In genomic region chr11:121549843-121550647, GRCm38 (mm10) we compare ENCODE assay signal across 8 mouse cellular contexts. TPM values are rescaled to one million over a fixed set of nuclear protein-coding genes. Genes with fewer than 3 reads are reported as not detected.
A peak's percentile ranks its signal among the peaks of the same experiment; 100 is the strongest.
DNase-seq lines count a peak whose midpoint lies in the region; ATAC-seq and TF ChIP-seq lines count a peak whose summit lies in the region.

No protein-coding gene starts in this region.

- no peaks in the 10 kb centered on the region for H3K9me3 ChIP-seq in lung, embryonic 15.5 days
- H3K9me3 ChIP-seq in forebrain, embryonic 10.5 days: no peaks in the 10 kb centered on the region
- H3K9me3 ChIP-seq in limb, embryonic 14.5 days (ENCODE audit: control insufficient read depth, low read length): no peaks in the 10 kb centered on the region
- H3K9me3 ChIP-seq in stomach, embryonic 14.5 days (ENCODE audit: control insufficient read depth, low read depth, low read length): no peaks in the 10 kb centered on the region

- H3K4me2 ChIP-seq in lung, embryonic 15.5 days: peak overlapping the region; percentile 11; the same call in 1 of the 2 replicates
- peak overlapping the region; percentile 4; the same call in 1 of the 2 replicates for H3K4me2 ChIP-seq in limb, embryonic 14.5 days (replicated peaks; ENCODE audit: low read depth, low read length, severe bottlenecking)
- no peak overlapping the region for H3K4me2 ChIP-seq in stomach, embryonic 14.5 days (replicated peaks; ENCODE audit: low read depth, low read length)

- no peak overlapping the region for H3K9ac ChIP-seq in lung, embryonic 15.5 days
- H3K9ac ChIP-seq in limb, embryonic 14.5 days (ENCODE audit: low read depth, low read length, severe bottlenecking): no peak overlapping the region
- no peak overlapping the region for H3K9ac ChIP-seq in stomach, embryonic 14.5 days (replicated peaks; ENCODE audit: low read depth, low read length)

- no peak for TF ChIP-seq POLR2A in lung, adult 2 months (IDR thresholded peaks at IDR 0.05; ENCODE audit: borderline replicate concordance, extremely low read depth, low read depth, low read length)
- no peak for TF ChIP-seq POLR2A in limb, embryonic 14.5 days (IDR thresholded peaks at IDR 0.05; ENCODE audit: borderline replicate concordance, extremely low read depth, insufficient read depth, insufficient read length)

- peak overlapping the region; percentile 72 for H3K27ac ChIP-seq in lung, embryonic 15.5 days
- H3K27ac ChIP-seq in forebrain, embryonic 10.5 days: peak overlapping the region; percentile 83
- peak overlapping the region; percentile 52 for H3K27ac ChIP-seq in limb, embryonic 14.5 days (replicated peaks; ENCODE audit: low read depth, low read length)
- peak overlapping the region; percentile 59; the same call in 1 of the 2 replicates for H3K27ac ChIP-seq in stomach, embryonic 14.5 days (ENCODE audit: low read length)
- H3K27ac ChIP-seq in layer of hippocampus, adult 2 months: no peak overlapping the region

- WGBS in lung, embryonic 15.5 days: 50% methylated on average over 17 of the region's 17 CpGs
- WGBS in lung, adult 2 months: 60% methylated on average over 17 of the region's 17 CpGs
- WGBS in forebrain, embryonic 10.5 days: 75% methylated on average over 17 of the region's 17 CpGs
- WGBS in limb, embryonic 14.5 days: 32% methylated on average over 17 of the region's 17 CpGs
- 50% methylated on average over 17 of the region's 17 CpGs for WGBS in stomach, embryonic 14.5 days

- H3K36me3 ChIP-seq in lung, embryonic 15.5 days: no peaks in the 10 kb centered on the region
- 0 out of 2 replicates have a peak, but pooled peaks cover 4% of the 10 kb centered on the region for H3K36me3 ChIP-seq in forebrain, embryonic 10.5 days (replicated peaks)
- H3K36me3 ChIP-seq in limb, embryonic 14.5 days (ENCODE audit: control insufficient read depth, insufficient read depth, low read length): no peaks in the 10 kb centered on the region
- no peaks in the 10 kb centered on the region for H3K36me3 ChIP-seq in stomach, embryonic 14.5 days (ENCODE audit: control insufficient read depth, insufficient read depth, low read length)

- no peak for DNase-seq in lung, adult 2 months
- peak; percentile 23 for DNase-seq in forebrain, embryonic 10.5 days (ENCODE audit: extremely low spot score, low spot score)
- peak; percentile 63 for DNase-seq in limb, embryonic 14.5 days (ENCODE audit: low spot score)
- DNase-seq in layer of hippocampus, adult 2 months (ENCODE audit: low spot score in 2 of 2): no peak
- DNase-seq in ovary, postnatal 14 days (ENCODE audit: low spot score): no peak

- no peaks in the 10 kb centered on the region for H3K27me3 ChIP-seq in lung, embryonic 15.5 days
- no peaks in the 10 kb centered on the region for H3K27me3 ChIP-seq in forebrain, embryonic 10.5 days (ENCODE audit: poor library complexity, severe bottlenecking)
- no peaks in the 10 kb centered on the region for H3K27me3 ChIP-seq in limb, embryonic 14.5 days (ENCODE audit: control insufficient read depth, insufficient read depth, low read length)
- no peaks in the 10 kb centered on the region for H3K27me3 ChIP-seq in stomach, embryonic 14.5 days (ENCODE audit: control insufficient read depth, insufficient read depth, low read length)

- no peak for TF ChIP-seq CTCF in lung, adult 2 months (IDR thresholded peaks at IDR 0.05; ENCODE audit: insufficient read depth, low read length)
- no peak for TF ChIP-seq CTCF in layer of hippocampus, adult 2 months (conservative IDR thresholded peaks at IDR 0.05)

- peak; percentile 47; the same call in 1 of the 2 replicates for ATAC-seq in lung, embryonic 15.5 days (ENCODE audit: borderline replicate concordance, extremely low read depth, low FRiP score, low TSS enrichment)
- ATAC-seq in limb, embryonic 14.5 days (ENCODE audit: low FRiP score, low read depth): peak; percentile 44
- ATAC-seq in stomach, embryonic 14.5 days (ENCODE audit: insufficient number of reproducible peaks, insufficient read depth, low FRiP score, low read depth): peak; percentile 51
- ATAC-seq in granulocyte monocyte progenitor cell, adult 5-6 weeks (replicated peaks; ENCODE audit: poor library complexity, severe bottlenecking): no peak

- peaks cover 26% of the 10 kb centered on the region for H3K4me1 ChIP-seq in lung, embryonic 15.5 days
- peaks cover 4% of the 10 kb centered on the region; the same call in 1 of the 2 replicates for H3K4me1 ChIP-seq in lung, adult 2 months (ENCODE audit: control insufficient read depth, insufficient read depth, low read length)
- peaks cover 32% of the 10 kb centered on the region for H3K4me1 ChIP-seq in forebrain, embryonic 10.5 days
- H3K4me1 ChIP-seq in limb, embryonic 14.5 days (ENCODE audit: control insufficient read depth, insufficient read depth, low read length): peaks cover 49% of the 10 kb centered on the region
- peaks cover 18% of the 10 kb centered on the region for H3K4me1 ChIP-seq in stomach, embryonic 14.5 days (ENCODE audit: control insufficient read depth, insufficient read depth, low read length)

- no peak overlapping the region for H3K4me3 ChIP-seq in lung, embryonic 15.5 days
- no peak overlapping the region for H3K4me3 ChIP-seq in lung, adult 2 months (replicated peaks; ENCODE audit: extremely low read depth, low read depth, low read length)
- H3K4me3 ChIP-seq in forebrain, embryonic 10.5 days: no peak overlapping the region; the same call in 1 of the 2 replicates
- no peak overlapping the region for H3K4me3 ChIP-seq in limb, embryonic 14.5 days (replicated peaks; ENCODE audit: low read length)
- H3K4me3 ChIP-seq in stomach, embryonic 14.5 days (ENCODE audit: low read depth, low read length): no peak overlapping the region
- H3K4me3 ChIP-seq in layer of hippocampus, adult 2 months: no peak overlapping the region

RNA-seq across cellular contexts. Expression of gene Zfp750, which starts 30.9 kb away (rescaled TPM):
- polyA plus RNA-seq in lung, embryonic 15.5 days (2015; fragmentation: Nextera tagmentation; extraction: Ambion mirVana): 0.49 and 0.61 TPM in 2 replicates
- 1.3 and 5.6 TPM in 2 replicates for polyA plus RNA-seq in lung, adult 2 months (2012; rRNA removed)
- polyA plus RNA-seq in forebrain, embryonic 10.5 days (2016; fragmentation: Nextera tagmentation; extraction: Ambion mirVana): 0.49 and 0.69 TPM in 2 replicates
- polyA plus RNA-seq in limb, embryonic 14.5 days (2012; rRNA removed): 10.7 and 12.8 TPM in 2 replicates
- 19.7 and 24.0 TPM in 2 replicates for polyA plus RNA-seq in limb, embryonic 14.5 days (2014; fragmentation: Nextera tagmentation; extraction: Ambion mirVana)
- polyA plus RNA-seq in stomach, embryonic 14.5 days (2014; fragmentation: Nextera tagmentation; extraction: Ambion mirVana): 8.6 and 8.9 TPM in 2 replicates
- total RNA-seq in layer of hippocampus, adult 2 months (2021): under 1 TPM; 0.20 to 0.25 TPM
- total RNA-seq in granulocyte monocyte progenitor cell, adult 5-6 weeks (2014; fragmentation: Nextera tagmentation): 0.52 TPM in 1 of 2 replicates, not detected in the other
- total RNA-seq in granulocyte monocyte progenitor cell, adult 5-6 weeks (2017): 0.04 and 0.21 TPM in 2 replicates

Comparison
In these comparisons a context has a peak if more than half of its experiments do, and no peak if none do; other contexts are left out.
1. DNase-seq: peak in forebrain, embryonic 10.5 days (single experiment) and limb, embryonic 14.5 days (single experiment); none in lung, adult 2 months (single experiment), layer of hippocampus, adult 2 months (0 of 2) and ovary, postnatal 14 days (single experiment).